Mouse (Mus musculus): ENCODE measurements around the gene Olfr1058. TPM values are rescaled to one million over a fixed set of nuclear protein-coding genes. Genes with fewer than 3 reads are reported as not detected.
"Not testable (repeated sequence)": the region's sequence is repeated elsewhere in the genome, so short reads cannot be mapped to it uniquely, and the experiment has no call there.

Gene Olfr1058
- polyA plus RNA-seq, 1 experiment from 2014 or later = not detected

DNA sequence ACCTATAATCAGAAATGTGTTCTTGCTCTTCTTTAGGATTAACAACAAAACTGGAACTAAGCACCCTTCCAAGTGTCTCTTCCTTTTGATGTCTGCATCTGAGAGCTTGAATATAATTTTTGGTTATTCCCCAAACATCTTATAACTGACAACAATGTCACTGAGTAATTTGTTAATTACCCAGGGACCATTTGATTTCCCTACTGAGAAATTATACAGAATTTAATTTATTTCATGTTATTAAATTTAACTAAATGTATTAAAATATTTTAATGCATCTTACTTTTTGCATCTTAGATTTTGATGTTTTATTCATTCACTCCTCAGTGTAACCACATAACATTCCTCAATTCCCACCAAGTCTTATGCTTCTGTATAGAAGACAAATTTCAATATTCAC lies 26.0 kb downstream of the Olfr1058 start, which contains the start of gene Olfr1056:
Gene Olfr1056 (minus strand): TSS at position 101 of the 400 bp plus-strand sequence.
- no peak within 1 kb of the TSS for H3K4me3 ChIP-seq (ENCODE audit: low read depth, low read length)
- no peak within 1 kb of the TSS for H3K27ac ChIP-seq (ENCODE audit: low read depth, low read length)
- H3K4me2 ChIP-seq (replicated peaks; ENCODE audit: low read depth) = no peak within 1 kb of the TSS
- H3K9me3 ChIP-seq (ENCODE audit: control insufficient read depth) = no peaks in the 10 kb centered on the region
- no peak for ATAC-seq
- TF ChIP-seq CTCF (IDR thresholded peaks at IDR 0.05; ENCODE audit: low read depth) = no peak
- H3K27me3 ChIP-seq (replicated peaks; ENCODE audit: control insufficient read depth, insufficient read depth, low read length) = no peaks in the 10 kb centered on the region
- no peak within 1 kb of the TSS for H3K9ac ChIP-seq (ENCODE audit: low read depth, low read length)
- H3K36me3 ChIP-seq (ENCODE audit: control insufficient read depth, insufficient read depth) = no peaks in the 10 kb centered on the region
- no peaks in the 10 kb centered on the region for H3K4me1 ChIP-seq (replicated peaks; ENCODE audit: control insufficient read depth, insufficient read depth, low read length)

DNA sequence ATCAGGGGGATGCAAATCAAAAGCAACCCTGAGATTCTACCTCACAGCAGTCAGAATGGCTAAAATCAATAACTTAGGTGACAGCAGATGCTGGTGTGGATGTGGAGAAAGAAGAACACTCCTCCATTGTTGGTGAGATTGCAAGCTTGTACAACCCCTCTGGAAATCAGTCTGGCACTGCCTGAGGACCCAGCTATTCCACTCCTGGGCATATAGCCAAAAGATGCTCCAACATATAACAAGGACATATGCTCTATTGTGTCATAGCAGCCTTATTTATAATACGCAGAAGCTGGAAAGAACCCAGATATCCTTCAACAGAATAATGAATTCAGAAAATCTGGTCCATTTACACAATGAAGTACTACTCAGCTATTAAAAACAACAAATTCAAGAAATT lies 36.6 kb downstream of the Olfr1058 start:
- H3K9ac ChIP-seq (ENCODE audit: low read depth, low read length); H3K27ac ChIP-seq (ENCODE audit: low read depth, low read length): not testable (repeated sequence)
- WGBS = 65% methylated on average over 1 of the region's 1 CpGs

GRCm38 (mm10) chr2:86350184-86350583 lies 38.2 kb downstream of the Olfr1058 start, which contains the start of gene Olfr1055:
Gene Olfr1055, minus strand, starts transcription at chr2:86350284.
- no peaks in the 10 kb centered on the region for H3K9me3 ChIP-seq (ENCODE audit: control insufficient read depth)
- no peak within 1 kb of the TSS for H3K4me2 ChIP-seq (replicated peaks; ENCODE audit: low read depth)
- TF ChIP-seq CTCF (IDR thresholded peaks at IDR 0.05; ENCODE audit: low read depth) = no peak
- no peaks in the 10 kb centered on the region for H3K36me3 ChIP-seq (ENCODE audit: control insufficient read depth, insufficient read depth)
- WGBS = 92% methylated on average over 5 of the region's 5 CpGs
- H3K27me3 ChIP-seq (replicated peaks; ENCODE audit: control insufficient read depth, insufficient read depth, low read length) = no peaks in the 10 kb centered on the region
- no peak within 1 kb of the TSS for H3K27ac ChIP-seq (ENCODE audit: low read depth, low read length)
- no peaks in the 10 kb centered on the region for H3K4me1 ChIP-seq (replicated peaks; ENCODE audit: control insufficient read depth, insufficient read depth, low read length)
- no peak for ATAC-seq
- H3K4me3 ChIP-seq (ENCODE audit: low read depth, low read length) = no peak within 1 kb of the TSS
- H3K9ac ChIP-seq (ENCODE audit: low read depth, low read length) = no peak within 1 kb of the TSS

More for the DNA sequence above, 36.6 kb downstream of the Olfr1058 start:
- not testable (repeated sequence) for H3K4me1 ChIP-seq (replicated peaks; ENCODE audit: control insufficient read depth, insufficient read depth, low read length); H3K4me2 ChIP-seq (replicated peaks; ENCODE audit: low read depth); ATAC-seq; H3K36me3 ChIP-seq (ENCODE audit: control insufficient read depth, insufficient read depth); H3K27me3 ChIP-seq (replicated peaks; ENCODE audit: control insufficient read depth, insufficient read depth, low read length); H3K9me3 ChIP-seq (ENCODE audit: control insufficient read depth); H3K4me3 ChIP-seq (ENCODE audit: low read depth, low read length)

DNA sequence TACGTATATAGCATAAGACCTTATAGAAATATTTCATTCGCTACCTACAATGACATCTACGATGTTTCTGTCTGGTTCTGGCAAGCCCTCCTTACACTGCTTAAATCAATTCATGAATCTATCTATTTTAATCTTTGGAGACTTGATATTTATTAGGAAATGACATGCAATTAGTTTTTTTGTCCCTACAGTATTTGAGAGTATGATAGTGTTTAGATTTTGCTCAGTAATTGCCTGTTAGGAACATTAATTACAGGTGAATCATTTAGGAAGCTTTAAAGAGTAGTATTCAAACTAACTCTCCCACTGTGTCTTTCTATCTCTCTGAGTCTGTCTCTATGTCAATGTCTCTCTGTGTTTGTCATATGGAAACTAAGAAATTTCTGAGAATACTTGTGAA lies 53.0 kb downstream of the Olfr1058 start, which contains the start of gene Olfr1054:
Gene Olfr1054 (minus strand): TSS at position 101 of the 400 bp plus-strand sequence.
- H3K9ac ChIP-seq (ENCODE audit: low read depth, low read length) = no peak within 1 kb of the TSS
- no peak for ATAC-seq
- no peak for TF ChIP-seq CTCF (IDR thresholded peaks at IDR 0.05; ENCODE audit: low read depth)
- no peaks in the 10 kb centered on the region for H3K4me1 ChIP-seq (replicated peaks; ENCODE audit: control insufficient read depth, insufficient read depth, low read length)
- WGBS = 80% methylated on average over 3 of the region's 3 CpGs
- H3K27ac ChIP-seq (ENCODE audit: low read depth, low read length) = no peak within 1 kb of the TSS
- H3K4me2 ChIP-seq (replicated peaks; ENCODE audit: low read depth) = no peak within 1 kb of the TSS
- H3K4me3 ChIP-seq (ENCODE audit: low read depth, low read length) = no peak within 1 kb of the TSS
- no peaks in the 10 kb centered on the region for H3K27me3 ChIP-seq (replicated peaks; ENCODE audit: control insufficient read depth, insufficient read depth, low read length)
- no peaks in the 10 kb centered on the region for H3K36me3 ChIP-seq (ENCODE audit: control insufficient read depth, insufficient read depth)
- H3K9me3 ChIP-seq (ENCODE audit: control insufficient read depth) = no peaks in the 10 kb centered on the region

Other genes starting within 250 kb of the Olfr1058 start
- not detected in 2 replicates for gene Olfr1040, start 241.8 kb downstream of the Olfr1058 start, polyA plus RNA-seq (2015; fragmentation: Nextera tagmentation; extraction: Ambion mirVana)
- not detected in 2 replicates for gene Olfr1042, start 226.7 kb downstream of the Olfr1058 start, polyA plus RNA-seq (2015; fragmentation: Nextera tagmentation; extraction: Ambion mirVana)
- gene Olfr1043, start 221.0 kb downstream of the Olfr1058 start, polyA plus RNA-seq (2015; fragmentation: Nextera tagmentation; extraction: Ambion mirVana) = not detected in 2 replicates
- not detected in 2 replicates for gene Olfr1044, start 210.7 kb downstream of the Olfr1058 start, polyA plus RNA-seq (2015; fragmentation: Nextera tagmentation; extraction: Ambion mirVana)
- not detected in 2 replicates for gene Olfr52, start 202.9 kb downstream of the Olfr1058 start, polyA plus RNA-seq (2015; fragmentation: Nextera tagmentation; extraction: Ambion mirVana)
- gene Olfr1045, start 185.6 kb downstream of the Olfr1058 start, polyA plus RNA-seq (2015; fragmentation: Nextera tagmentation; extraction: Ambion mirVana) = not detected in 2 replicates
- not detected in 2 replicates for gene Olfr1046, start 169.2 kb downstream of the Olfr1058 start, polyA plus RNA-seq (2015; fragmentation: Nextera tagmentation; extraction: Ambion mirVana)
- not detected in 2 replicates for gene Olfr1047, start 157.2 kb downstream of the Olfr1058 start, polyA plus RNA-seq (2015; fragmentation: Nextera tagmentation; extraction: Ambion mirVana)
- not detected in 2 replicates for gene Olfr1048, start 148.3 kb downstream of the Olfr1058 start, polyA plus RNA-seq (2015; fragmentation: Nextera tagmentation; extraction: Ambion mirVana)
- gene Olfr1049, start 130.2 kb downstream of the Olfr1058 start, polyA plus RNA-seq (2015; fragmentation: Nextera tagmentation; extraction: Ambion mirVana) = not detected in 2 replicates
- not detected in 2 replicates for gene Olfr1051, start 109.5 kb downstream of the Olfr1058 start, polyA plus RNA-seq (2015; fragmentation: Nextera tagmentation; extraction: Ambion mirVana)
- not detected in 2 replicates for gene Olfr1052, start 96.1 kb downstream of the Olfr1058 start, polyA plus RNA-seq (2015; fragmentation: Nextera tagmentation; extraction: Ambion mirVana)
- gene Olfr1053, start 73.3 kb downstream of the Olfr1058 start, polyA plus RNA-seq (2015; fragmentation: Nextera tagmentation; extraction: Ambion mirVana) = not detected in 2 replicates
- not detected in 2 replicates for gene Olfr1054, start 53.1 kb downstream of the Olfr1058 start, polyA plus RNA-seq (2015; fragmentation: Nextera tagmentation; extraction: Ambion mirVana)
- gene Olfr1055, start 38.3 kb downstream of the Olfr1058 start, polyA plus RNA-seq (2015; fragmentation: Nextera tagmentation; extraction: Ambion mirVana) = not detected in 2 replicates
- gene Olfr1056, start 26.1 kb downstream of the Olfr1058 start, polyA plus RNA-seq (2015; fragmentation: Nextera tagmentation; extraction: Ambion mirVana) = not detected in 2 replicates
- gene Olfr1057, start 10.2 kb downstream of the Olfr1058 start, polyA plus RNA-seq (2015; fragmentation: Nextera tagmentation; extraction: Ambion mirVana) = not detected in 2 replicates
- not detected in 2 replicates for gene Olfr1061, start 25.5 kb upstream of the Olfr1058 start, polyA plus RNA-seq (2015; fragmentation: Nextera tagmentation; extraction: Ambion mirVana)
- not detected in 2 replicates for gene Olfr1062, start 38.2 kb upstream of the Olfr1058 start, polyA plus RNA-seq (2015; fragmentation: Nextera tagmentation; extraction: Ambion mirVana)
- gene Olfr1065, start 62.0 kb upstream of the Olfr1058 start, polyA plus RNA-seq (2015; fragmentation: Nextera tagmentation; extraction: Ambion mirVana) = not detected in 2 replicates
- gene Olfr1066, start 67.7 kb upstream of the Olfr1058 start, polyA plus RNA-seq (2015; fragmentation: Nextera tagmentation; extraction: Ambion mirVana) = not detected in 2 replicates
- not detected in 2 replicates for gene Olfr228, start 98.8 kb upstream of the Olfr1058 start, polyA plus RNA-seq (2015; fragmentation: Nextera tagmentation; extraction: Ambion mirVana)
- gene Olfr1076, start 119.9 kb upstream of the Olfr1058 start, polyA plus RNA-seq (2015; fragmentation: Nextera tagmentation; extraction: Ambion mirVana) = not detected in 2 replicates
- not detected in 2 replicates for gene Olfr1079, start 153.9 kb upstream of the Olfr1058 start, polyA plus RNA-seq (2015; fragmentation: Nextera tagmentation; extraction: Ambion mirVana)
- not detected in 2 replicates for gene Olfr1080, start 169.7 kb upstream of the Olfr1058 start, polyA plus RNA-seq (2015; fragmentation: Nextera tagmentation; extraction: Ambion mirVana)
- gene Olfr1082, start 210.4 kb upstream of the Olfr1058 start, polyA plus RNA-seq (2015; fragmentation: Nextera tagmentation; extraction: Ambion mirVana) = not detected in 2 replicates